Mouse (Mus musculus) ES-E14 (cell line): Measurements from ENCODE around the gene Ranbp3.

Source experiments
- CHD2 ChIP-seq: IDR thresholded peaks from 2 replicates; pipeline ENCODE4 v1.6.1; 2014; ENCODE audit warnings: mild to moderate bottlenecking, low read depth, low read length, inconsistent platforms
- HCFC1 ChIP-seq: IDR thresholded peaks from 2 replicates; pipeline ENCODE4 v1.6.1; 2012; ENCODE audit warnings: low read length, inconsistent platforms, borderline replicate concordance; ENCODE audit not compliant: insufficient read depth
- MAFK ChIP-seq: IDR thresholded peaks from 2 replicates; pipeline ENCODE4 v1.6.1; 2014; ENCODE audit warnings: mild to moderate bottlenecking, low read depth, low read length, inconsistent platforms; ENCODE audit not compliant: insufficient read depth
- ZNF384 ChIP-seq: IDR thresholded peaks from 2 replicates; pipeline ENCODE4 v1.6.1; 2012; ENCODE audit warnings: low read depth, low read length, inconsistent platforms

DNA sequence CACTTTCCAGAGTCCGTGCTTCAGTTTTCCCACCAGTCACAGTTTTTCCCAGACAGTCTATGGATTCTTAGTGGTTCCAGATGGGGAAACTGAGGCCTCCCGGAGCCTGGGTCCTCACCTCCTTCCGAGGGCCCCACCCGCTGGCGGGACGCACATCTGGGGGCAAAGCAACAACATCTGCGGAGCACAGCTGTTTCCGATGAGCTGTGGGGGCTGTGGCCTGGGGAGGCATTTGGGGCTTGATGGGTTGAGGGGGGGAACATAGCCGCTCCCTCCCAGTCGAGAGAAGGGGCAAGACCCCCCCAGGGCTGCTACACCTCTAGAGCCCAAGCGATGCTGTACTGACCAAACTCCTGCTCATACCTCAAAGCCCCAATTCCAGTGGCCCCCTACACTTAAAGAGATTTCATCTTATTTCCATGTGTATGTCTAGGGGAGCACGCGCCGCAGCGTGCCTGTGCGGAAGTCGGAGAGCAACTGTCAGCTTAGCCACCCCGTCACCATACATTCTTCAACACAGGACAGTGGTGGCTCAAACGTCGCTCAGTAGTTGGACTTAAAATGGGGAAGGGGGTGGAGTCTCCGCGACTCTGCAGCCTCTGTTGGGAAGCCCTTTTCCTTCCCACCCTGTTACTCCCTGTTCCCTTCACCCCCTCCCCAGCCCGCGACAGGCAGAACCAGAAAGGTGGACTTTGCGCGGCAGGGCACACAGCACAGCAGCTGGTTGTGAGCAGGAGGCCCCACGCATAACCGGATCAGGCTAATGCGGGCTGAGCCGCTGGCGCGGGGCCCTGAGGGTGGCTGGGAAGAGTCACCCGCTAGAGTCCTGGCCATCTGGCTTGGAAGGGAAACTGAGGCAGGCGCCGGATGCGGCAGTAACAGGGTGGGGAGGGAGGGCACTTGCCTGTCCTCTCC, 81.4 kb downstream of the Ranbp3 start:
- TF ChIP-seq MAFK (no peak), CHD2 (no peak), ZNF384 (no peak), HCFC1 (no peak)
